Mouse (Mus musculus): Measurements from ENCODE around the gene Naa80. TPM values are rescaled to one million over a fixed set of nuclear protein-coding genes. Genes with fewer than 3 reads are reported as not detected.
A peak's percentile ranks its signal among the peaks of the same experiment; 100 is the strongest.

Gene Naa80
- polyA plus RNA-seq (2015; fragmentation: Nextera tagmentation; extraction: Ambion mirVana), result 10.5 and 14.1 TPM in 2 replicates

DNA sequence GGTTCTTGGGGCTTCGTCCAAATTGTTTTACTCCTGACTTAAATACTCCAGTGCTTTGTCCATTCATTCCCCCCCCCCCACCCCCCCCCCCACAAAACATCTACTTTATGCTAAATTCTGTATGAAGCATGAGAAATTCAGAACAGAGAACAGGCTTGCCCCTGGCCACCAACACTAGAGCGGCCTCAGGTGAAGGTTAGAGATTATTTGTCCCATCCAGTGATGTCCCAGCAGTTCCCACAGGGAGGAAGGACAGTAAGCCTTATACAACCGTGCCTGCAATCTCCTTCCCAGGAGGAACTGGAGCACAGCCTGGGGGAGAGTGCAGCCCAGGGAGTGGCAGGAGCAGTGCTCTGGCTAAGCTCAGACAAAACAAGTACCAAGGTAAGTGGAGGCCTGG, at the start of gene Naa80:
TSS of gene Naa80 (plus strand) at position 301 of the 400 bp plus-strand sequence.
- Histone ChIP-seq H3K27ac (ENCODE audit: low read length) (peak within 1 kb of the TSS; percentile 92), H3K4me1 (ENCODE audit: control insufficient read depth, low read depth, low read length) (peaks cover 49% of the 10 kb centered on the region), H3K4me3 (ENCODE audit: low read depth, low read length) (no peak within 1 kb of the TSS), H3K9ac (ENCODE audit: low read depth, low read length) (no peak within 1 kb of the TSS), H3K4me2 (ENCODE audit: low read depth, low read length) (no peak within 1 kb of the TSS), H3K9me3 (replicated peaks; ENCODE audit: control insufficient read depth, low read length) (no peaks in the 10 kb centered on the region), H3K27me3 (ENCODE audit: control insufficient read depth, insufficient read depth, low read depth, low read length) (no peaks in the 10 kb centered on the region), H3K36me3 (ENCODE audit: control insufficient read depth, insufficient read depth) (peaks cover 7% of the 10 kb centered on the region)
- WGBS (ENCODE audit: insufficient replicate concordance), result 68% methylated on average over 3 of the region's 3 CpGs
- ATAC-seq (ENCODE audit: low read depth), result no peak

DNA sequence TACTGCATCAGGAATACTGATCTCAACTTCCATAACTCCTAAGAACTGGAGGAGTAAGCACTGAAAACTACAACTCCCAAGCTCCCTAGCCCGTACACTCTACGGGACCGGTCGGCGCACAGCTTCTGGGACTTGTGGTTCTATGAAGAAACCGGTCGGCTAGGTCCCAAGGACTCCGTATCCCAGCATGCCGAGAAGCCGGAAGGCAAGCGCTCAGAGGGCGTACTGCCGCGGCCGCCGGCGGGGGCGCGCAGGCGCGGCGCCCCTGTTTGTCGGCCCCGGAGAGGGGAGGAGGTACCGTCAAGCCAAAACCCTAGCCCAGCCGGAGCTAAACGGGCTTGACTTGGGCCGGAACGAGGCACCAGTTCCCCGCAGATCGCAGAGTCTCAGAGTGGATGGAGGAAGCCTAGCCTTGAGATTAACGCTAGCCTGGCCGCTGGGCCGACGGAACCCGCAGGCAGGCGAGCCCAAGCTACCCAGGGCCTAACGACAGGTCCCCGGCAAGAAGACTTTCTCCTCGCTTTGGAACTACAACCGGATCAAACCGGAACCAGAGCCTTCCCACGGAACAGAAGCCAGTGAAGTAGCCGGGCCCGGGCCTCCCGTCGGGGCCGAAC, 44.8 kb upstream of the Naa80 start, which contains the start of gene Tmem115:
TSS of gene Tmem115 (plus strand) at position 155 of the 617 bp plus-strand sequence.
- H3K4me2 ChIP-seq (ENCODE audit: low read depth, low read length), result peak within 1 kb of the TSS; percentile 96
- peak within 1 kb of the TSS; percentile 83 for H3K27ac ChIP-seq (ENCODE audit: low read length)
- peak; percentile 98 for ATAC-seq (ENCODE audit: low read depth)
- H3K27me3 ChIP-seq (ENCODE audit: control insufficient read depth, insufficient read depth, low read depth, low read length), result peaks cover 4% of the 10 kb centered on the region; the same call in 1 of the 2 replicates
- H3K9me3 ChIP-seq (replicated peaks; ENCODE audit: control insufficient read depth, low read length), result no peaks in the 10 kb centered on the region
- peaks cover 31% of the 10 kb centered on the region for H3K4me1 ChIP-seq (ENCODE audit: control insufficient read depth, low read depth, low read length)
- peak within 1 kb of the TSS; percentile 90 for H3K9ac ChIP-seq (ENCODE audit: low read depth, low read length)
- H3K36me3 ChIP-seq (ENCODE audit: control insufficient read depth, insufficient read depth), result peaks cover 12% of the 10 kb centered on the region
- peak within 1 kb of the TSS; percentile 89 for H3K4me3 ChIP-seq (ENCODE audit: low read depth, low read length)
- 0% methylated on average over 48 of the region's 48 CpGs for WGBS (ENCODE audit: insufficient replicate concordance)

DNA sequence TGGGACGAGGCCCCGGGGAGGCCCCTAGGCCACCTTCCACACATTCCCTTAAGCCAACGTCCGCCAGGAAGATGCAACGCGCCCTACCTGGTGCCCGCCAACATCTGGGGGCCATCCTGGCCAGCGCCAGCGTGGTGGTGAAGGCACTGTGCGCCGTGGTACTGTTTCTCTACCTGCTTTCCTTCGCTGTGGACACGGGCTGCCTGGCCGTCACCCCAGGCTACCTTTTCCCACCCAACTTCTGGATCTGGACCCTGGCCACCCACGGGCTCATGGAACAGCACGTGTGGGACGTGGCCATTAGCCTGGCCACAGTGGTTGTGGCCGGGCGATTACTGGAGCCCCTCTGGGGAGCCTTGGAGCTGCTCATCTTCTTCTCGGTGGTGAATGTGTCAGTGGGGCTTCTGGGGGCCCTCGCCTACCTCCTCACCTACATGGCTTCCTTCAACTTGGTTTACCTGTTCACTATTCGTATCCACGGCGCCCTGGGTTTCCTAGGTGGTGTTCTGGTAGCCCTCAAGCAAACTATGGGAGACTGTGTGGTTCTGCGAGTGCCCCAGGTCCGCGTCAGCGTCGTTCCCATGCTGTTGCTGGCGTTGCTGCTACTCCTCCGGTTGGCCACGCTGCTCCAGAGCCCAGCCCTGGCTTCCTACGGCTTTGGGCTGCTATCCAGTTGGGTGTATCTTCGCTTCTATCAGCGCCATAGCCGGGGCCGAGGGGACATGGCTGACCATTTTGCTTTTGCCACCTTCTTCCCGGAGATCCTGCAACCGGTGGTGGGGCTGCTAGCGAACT, 44.1 kb upstream of the Naa80 start:
- ATAC-seq (ENCODE audit: low read depth), result peak; percentile 14
- H3K9ac ChIP-seq (ENCODE audit: low read depth, low read length), result peak overlapping the region; percentile 90
- under 1% methylated on average over 40 of the region's 40 CpGs for WGBS (ENCODE audit: insufficient replicate concordance)
- H3K9me3 ChIP-seq (replicated peaks; ENCODE audit: control insufficient read depth, low read length), result no peaks in the 10 kb centered on the region
- H3K27ac ChIP-seq (ENCODE audit: low read length), result peak overlapping the region; percentile 83
- peaks cover 16% of the 10 kb centered on the region for H3K36me3 ChIP-seq (ENCODE audit: control insufficient read depth, insufficient read depth)
- peaks cover 4% of the 10 kb centered on the region; the same call in 1 of the 2 replicates for H3K27me3 ChIP-seq (ENCODE audit: control insufficient read depth, insufficient read depth, low read depth, low read length)
- peak overlapping the region; percentile 96 for H3K4me2 ChIP-seq (ENCODE audit: low read depth, low read length)
- peaks cover 31% of the 10 kb centered on the region for H3K4me1 ChIP-seq (ENCODE audit: control insufficient read depth, low read depth, low read length)
- H3K4me3 ChIP-seq (ENCODE audit: low read depth, low read length), result peak overlapping the region; percentile 89

DNA sequence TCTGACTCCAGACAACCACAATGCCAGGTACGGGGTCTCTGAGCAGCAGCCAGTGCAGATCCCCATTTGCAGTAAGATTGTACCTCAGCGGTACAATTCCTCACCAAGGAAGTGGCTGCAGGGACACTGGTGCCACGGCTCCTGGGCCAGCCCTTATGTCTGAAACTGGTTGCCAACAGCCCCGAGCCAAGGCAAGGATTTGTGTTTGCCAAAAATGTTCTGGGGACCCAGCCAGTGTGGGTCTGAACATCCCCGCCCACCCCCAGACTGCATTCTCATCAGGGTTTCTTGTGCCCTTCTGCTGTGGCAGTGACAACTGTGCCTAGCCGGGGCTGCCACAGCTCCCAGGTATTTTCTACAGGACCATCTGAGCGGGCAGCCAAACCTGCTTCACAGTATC, 40.5 kb upstream of the Naa80 start:
- Histone ChIP-seq H3K9me3 (replicated peaks; ENCODE audit: control insufficient read depth, low read length) (no peaks in the 10 kb centered on the region), H3K36me3 (ENCODE audit: control insufficient read depth, insufficient read depth) (peaks cover 20% of the 10 kb centered on the region), H3K4me3 (ENCODE audit: low read depth, low read length) (no peak overlapping the region), H3K4me2 (ENCODE audit: low read depth, low read length) (no peak overlapping the region), H3K9ac (ENCODE audit: low read depth, low read length) (no peak overlapping the region), H3K27me3 (ENCODE audit: control insufficient read depth, insufficient read depth, low read depth, low read length) (no peaks in the 10 kb centered on the region), H3K4me1 (ENCODE audit: control insufficient read depth, low read depth, low read length) (peaks cover 49% of the 10 kb centered on the region), H3K27ac (ENCODE audit: low read length) (no peak overlapping the region)
- ATAC-seq (ENCODE audit: low read depth), result no peak
- WGBS (ENCODE audit: insufficient replicate concordance), result 82% methylated on average over 7 of the region's 7 CpGs

DNA sequence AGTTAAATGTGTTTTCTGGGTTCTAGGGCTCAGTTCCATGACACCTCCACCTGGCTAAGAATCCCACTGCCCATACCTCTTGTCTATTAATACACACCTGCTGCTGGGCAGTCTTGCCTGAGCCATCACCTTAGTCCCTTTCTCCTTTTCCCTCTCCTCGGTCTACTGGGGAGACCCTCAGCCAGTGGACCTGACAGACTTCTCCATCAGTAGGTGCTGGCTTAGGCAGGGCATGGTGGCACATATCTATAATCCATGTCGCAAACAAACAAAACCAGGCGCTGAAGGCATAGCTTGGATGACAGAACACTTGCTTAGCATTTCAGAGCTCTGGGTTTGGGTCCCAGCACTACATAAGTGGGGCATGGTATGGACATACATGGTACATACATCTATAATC, 40.0 kb upstream of the Naa80 start:
- Histone ChIP-seq H3K27ac (ENCODE audit: low read length) (no peak overlapping the region), H3K9me3 (replicated peaks; ENCODE audit: control insufficient read depth, low read length) (no peaks in the 10 kb centered on the region), H3K4me3 (ENCODE audit: low read depth, low read length) (no peak overlapping the region), H3K4me1 (ENCODE audit: control insufficient read depth, low read depth, low read length) (peaks cover 44% of the 10 kb centered on the region), H3K4me2 (ENCODE audit: low read depth, low read length) (no peak overlapping the region), H3K9ac (ENCODE audit: low read depth, low read length) (no peak overlapping the region), H3K27me3 (ENCODE audit: control insufficient read depth, insufficient read depth, low read depth, low read length) (no peaks in the 10 kb centered on the region), H3K36me3 (ENCODE audit: control insufficient read depth, insufficient read depth) (peaks cover 20% of the 10 kb centered on the region)
- ATAC-seq (ENCODE audit: low read depth), result no peak
- WGBS (ENCODE audit: insufficient replicate concordance), result 74% methylated on average over 3 of the region's 3 CpGs

DNA sequence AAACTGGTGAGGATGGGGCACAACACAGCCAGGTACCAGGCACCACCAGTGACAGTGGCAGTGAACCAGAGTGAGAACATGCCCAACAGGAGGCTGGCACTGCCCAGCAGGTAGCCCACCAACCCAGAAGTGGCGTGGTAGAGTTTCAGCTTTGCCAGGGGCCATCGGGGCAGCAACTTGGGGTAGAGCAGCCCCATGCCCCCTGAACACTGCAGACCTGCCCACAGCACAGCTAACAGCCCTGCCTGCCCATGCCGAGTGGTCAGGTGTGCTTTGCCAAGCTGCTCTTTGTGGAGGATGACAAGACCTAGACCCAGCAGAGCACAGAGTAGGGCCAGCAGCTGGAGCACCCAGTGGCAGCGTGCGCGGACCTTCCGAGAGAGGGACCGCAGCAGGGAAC, 38.7 kb upstream of the Naa80 start:
- WGBS (ENCODE audit: insufficient replicate concordance), result 88% methylated on average over 8 of the region's 8 CpGs
- H3K4me1 ChIP-seq (ENCODE audit: control insufficient read depth, low read depth, low read length), result peaks cover 41% of the 10 kb centered on the region
- no peak overlapping the region for H3K9ac ChIP-seq (ENCODE audit: low read depth, low read length)
- no peaks in the 10 kb centered on the region for H3K9me3 ChIP-seq (replicated peaks; ENCODE audit: control insufficient read depth, low read length)
- H3K4me2 ChIP-seq (ENCODE audit: low read depth, low read length), result no peak overlapping the region
- no peak for ATAC-seq (ENCODE audit: low read depth)
- peaks cover 20% of the 10 kb centered on the region for H3K36me3 ChIP-seq (ENCODE audit: control insufficient read depth, insufficient read depth)
- H3K27ac ChIP-seq (ENCODE audit: low read length), result no peak overlapping the region
- H3K27me3 ChIP-seq (ENCODE audit: control insufficient read depth, insufficient read depth, low read depth, low read length), result no peaks in the 10 kb centered on the region
- no peak overlapping the region for H3K4me3 ChIP-seq (ENCODE audit: low read depth, low read length)

DNA sequence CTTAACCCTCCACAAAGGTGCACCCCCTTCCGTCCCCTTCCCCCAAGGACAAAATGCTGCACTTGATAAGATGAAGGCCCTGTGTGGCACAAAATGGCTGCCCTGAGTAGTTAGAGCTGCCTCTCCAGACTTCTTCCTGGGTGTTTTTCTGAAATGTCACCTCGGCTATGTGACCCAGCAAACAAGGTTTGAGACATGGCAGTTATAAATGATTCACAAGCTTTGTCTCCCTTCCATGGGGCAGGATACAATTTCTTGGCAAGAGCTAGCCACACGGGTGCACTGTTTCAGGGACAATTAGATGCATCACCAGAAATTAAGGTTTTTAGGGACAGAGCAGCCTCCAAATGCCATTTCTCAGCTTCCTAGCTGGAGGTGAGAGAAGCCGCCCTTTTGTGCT, 38.3 kb upstream of the Naa80 start:
- Histone ChIP-seq H3K27me3 (ENCODE audit: control insufficient read depth, insufficient read depth, low read depth, low read length) (no peaks in the 10 kb centered on the region), H3K4me1 (ENCODE audit: control insufficient read depth, low read depth, low read length) (peaks cover 37% of the 10 kb centered on the region), H3K36me3 (ENCODE audit: control insufficient read depth, insufficient read depth) (peaks cover 20% of the 10 kb centered on the region), H3K4me2 (ENCODE audit: low read depth, low read length) (no peak overlapping the region), H3K4me3 (ENCODE audit: low read depth, low read length) (no peak overlapping the region), H3K9ac (ENCODE audit: low read depth, low read length) (no peak overlapping the region), H3K9me3 (replicated peaks; ENCODE audit: control insufficient read depth, low read length) (no peaks in the 10 kb centered on the region), H3K27ac (ENCODE audit: low read length) (no peak overlapping the region)
- 63% methylated on average over 4 of the region's 4 CpGs for WGBS (ENCODE audit: insufficient replicate concordance)
- no peak for ATAC-seq (ENCODE audit: low read depth)

DNA sequence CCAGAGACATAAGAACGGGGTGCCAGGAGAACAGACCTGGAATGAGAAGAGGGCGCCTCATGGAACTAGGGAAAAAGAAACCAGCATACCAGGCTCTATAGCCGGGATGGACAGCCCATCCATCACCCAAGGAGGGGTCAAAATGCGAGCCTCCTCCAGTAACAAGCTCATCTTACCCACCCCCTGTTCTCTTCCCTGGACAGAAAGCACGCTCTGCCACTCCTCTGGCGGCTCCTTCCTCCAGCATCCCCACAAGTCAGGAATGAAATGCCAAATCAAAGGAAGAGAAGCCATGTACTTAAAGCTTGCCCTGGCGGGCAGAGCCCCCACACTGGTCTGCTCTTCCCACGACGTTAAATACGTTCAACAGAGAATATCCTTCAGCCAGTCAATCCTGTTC, 37.7 kb upstream of the Naa80 start:
- Histone ChIP-seq H3K4me3 (ENCODE audit: low read depth, low read length) (peak overlapping the region; percentile 77), H3K9me3 (replicated peaks; ENCODE audit: control insufficient read depth, low read length) (no peaks in the 10 kb centered on the region), H3K27me3 (ENCODE audit: control insufficient read depth, insufficient read depth, low read depth, low read length) (no peaks in the 10 kb centered on the region), H3K9ac (ENCODE audit: low read depth, low read length) (no peak overlapping the region), H3K27ac (ENCODE audit: low read length) (no peak overlapping the region; the same call in 1 of the 2 replicates), H3K36me3 (ENCODE audit: control insufficient read depth, insufficient read depth) (peaks cover 20% of the 10 kb centered on the region), H3K4me1 (ENCODE audit: control insufficient read depth, low read depth, low read length) (peaks cover 34% of the 10 kb centered on the region), H3K4me2 (ENCODE audit: low read depth, low read length) (peak overlapping the region; percentile 84)
- ATAC-seq (ENCODE audit: low read depth), result no peak
- 46% methylated on average over 10 of the region's 10 CpGs for WGBS (ENCODE audit: insufficient replicate concordance)

Data from liver, embryonic 16.5 days (tissue).